Mouse (Mus musculus) cerebellum, postnatal 36 days (tissue): ENCODE data around the gene Nlgn3.

ENCODE experiments used
- DNase-seq, 2 experiments: peaks; one replicate each; pipeline ENCODE4 v3.0.0; 2021 to 2022; ENCODE audit warnings: mixed read lengths in 2 of 2

Gene Nlgn3

GRCm38 (mm10) chrX:101299055-101299454, at the start of gene Nlgn3:
Gene Nlgn3, plus strand, starts transcription at chrX:101299168.
- DNase-seq = peak; percentile 53 to 73

GRCm38 (mm10) chrX:101253952-101254729, 44.8 kb upstream of the Nlgn3 start, which contains the start of gene Foxo4:
Gene Foxo4, plus strand, starts transcription at chrX:101254528.
- peak; percentile 83 to 84 for DNase-seq

- DNase-seq = no peak
Measured at GRCm38 (mm10) chrX:101254740-101255139, 44.2 kb upstream of the Nlgn3 start.

DNA sequence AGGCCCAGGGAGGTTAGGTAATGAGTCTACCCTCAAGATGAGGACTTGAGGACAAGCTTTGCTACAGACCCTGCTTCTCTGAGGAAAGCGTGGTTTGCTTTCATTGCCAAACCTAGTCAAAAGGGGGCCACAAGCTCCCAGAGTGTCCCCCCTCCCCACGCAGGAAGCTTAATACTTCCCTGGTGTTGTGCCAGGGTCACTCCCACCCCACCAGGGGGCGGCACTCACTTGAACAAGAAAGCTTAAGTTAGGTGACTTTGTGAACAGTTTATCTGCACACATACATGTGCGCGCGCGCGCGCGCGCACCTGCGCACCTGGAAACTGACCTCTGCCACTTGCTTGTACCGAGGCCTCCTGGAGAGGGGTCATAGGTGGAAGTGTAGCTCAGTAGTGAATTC, 42.4 kb upstream of the Nlgn3 start:
- no peak for DNase-seq

DNA sequence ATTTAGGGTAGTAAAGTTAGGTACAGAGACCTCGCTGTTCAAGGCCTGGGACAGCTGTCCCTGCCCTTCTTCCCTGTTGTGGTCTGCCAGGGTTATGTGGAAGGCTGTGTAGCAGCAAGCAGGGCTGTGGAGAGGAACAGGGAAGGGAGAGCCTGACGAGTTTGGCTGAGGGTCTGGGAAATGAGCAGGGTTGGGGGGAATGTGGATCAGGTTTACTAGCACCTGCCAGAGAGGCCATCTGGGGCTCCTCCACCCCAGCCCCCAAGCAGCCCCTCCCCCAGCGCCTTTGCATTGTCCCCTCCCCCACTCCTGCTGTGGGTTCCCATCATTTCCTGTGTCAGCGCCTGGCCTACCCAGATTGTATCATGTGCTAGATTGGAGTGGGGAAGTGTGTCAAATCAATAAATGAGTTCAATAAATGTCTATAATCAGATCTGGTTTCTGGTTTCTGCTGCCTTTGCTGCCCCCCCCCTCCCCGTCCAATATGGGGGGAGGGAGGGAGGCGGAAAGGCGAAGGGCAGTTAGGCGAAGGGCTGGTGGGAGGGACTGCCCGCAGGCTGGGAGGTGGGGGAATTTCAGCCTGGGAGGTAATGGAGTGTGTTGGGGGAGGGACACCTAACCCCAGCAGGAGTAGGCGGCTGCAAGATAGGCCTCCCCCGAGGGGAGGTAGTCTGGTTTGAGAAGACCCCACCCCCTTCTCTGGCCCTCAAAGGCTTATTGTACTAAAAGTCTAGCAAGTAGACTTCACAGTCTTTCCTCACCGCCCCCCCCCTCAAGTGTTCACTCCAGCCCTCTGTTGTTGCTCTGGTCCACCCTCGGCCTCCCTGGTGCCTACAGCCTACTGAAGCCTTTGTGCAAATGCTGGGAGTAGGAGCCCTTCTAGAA, 38.3 kb upstream of the Nlgn3 start:
- DNase-seq = no peak

DNA sequence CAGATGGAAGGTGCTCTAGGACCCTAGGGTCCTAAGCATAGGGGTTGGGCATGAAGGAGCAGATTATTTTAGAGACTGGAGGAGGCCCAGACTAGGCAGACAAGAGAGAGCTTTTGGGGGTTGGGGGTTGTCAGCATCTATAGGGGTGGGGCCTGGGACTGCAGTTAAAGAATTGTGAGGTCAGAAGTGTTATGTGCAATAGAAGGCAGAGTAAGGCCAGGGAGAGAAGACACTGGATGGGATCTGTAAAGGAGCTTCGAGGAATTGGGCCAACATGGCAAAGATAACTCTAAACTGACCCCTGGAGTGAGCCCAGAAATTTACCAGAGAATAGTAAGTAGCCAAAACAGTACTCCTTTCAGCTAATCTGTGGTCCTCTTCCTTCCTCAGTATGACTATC, 35.1 kb upstream of the Nlgn3 start, which contains the start of gene Gm614:
Gene Gm614 (minus strand): TSS at position 101 of the 400 bp plus-strand sequence.
- no peak for DNase-seq

- no peak for DNase-seq
Measured at GRCm38 (mm10) chrX:101266631-101267030, 32.3 kb upstream of the Nlgn3 start.

DNA sequence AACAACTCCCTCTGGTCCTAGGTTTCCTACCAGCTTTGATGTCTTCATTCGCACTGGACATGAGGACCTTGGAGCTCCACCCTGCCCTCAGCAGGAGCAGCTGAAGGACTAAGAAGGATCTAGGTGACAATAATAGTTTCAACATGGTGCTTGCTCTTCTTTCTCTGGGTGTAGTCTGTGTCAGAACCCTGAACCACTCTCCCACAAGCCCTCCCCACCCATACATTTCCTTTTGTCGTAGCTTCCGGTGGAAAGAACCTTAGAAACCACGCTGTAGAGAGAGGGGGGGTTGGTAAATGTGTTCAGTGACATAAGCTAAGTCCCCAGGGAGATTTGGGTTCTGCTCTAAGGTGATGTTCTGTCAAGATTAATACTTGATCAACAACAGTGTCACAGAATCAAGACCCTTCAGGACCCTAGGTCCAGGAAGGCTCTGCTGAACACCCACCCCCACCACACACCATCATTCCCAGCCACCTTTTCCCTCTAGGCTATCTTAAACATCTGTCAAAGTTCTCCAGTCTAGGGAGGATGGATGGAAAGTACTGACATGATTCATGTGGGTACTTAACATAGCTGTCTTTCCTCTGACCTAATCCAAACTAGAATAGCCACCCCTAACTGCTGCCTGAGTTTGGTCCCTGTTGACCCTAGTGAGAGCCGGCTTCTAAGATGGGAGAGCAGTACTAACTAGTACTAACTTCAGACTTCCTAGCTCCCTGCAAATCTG, 30.8 kb upstream of the Nlgn3 start, which contains the start of gene Il2rg:
Gene Il2rg (minus strand): TSS at position 231 of the 730 bp plus-strand sequence.
- no peak for DNase-seq

GRCm38 (mm10) chrX:101268755-101269124, 30.2 kb upstream of the Nlgn3 start, which contains the start of gene Gm20489:
Gene Gm20489, minus strand, starts transcription at chrX:101269023.
- no peak for DNase-seq

- no peak for DNase-seq
Measured at GRCm38 (mm10) chrX:101273410-101273809, 25.6 kb upstream of the Nlgn3 start.

- DNase-seq = peak; percentile 85 to 90
Measured at GRCm38 (mm10) chrX:101273875-101274738, 24.9 kb upstream of the Nlgn3 start, which contains the start of gene Med12. Gene Med12, plus strand, starts transcription at chrX:101274030.

GRCm38 (mm10) chrX:101282813-101283212, 16.2 kb upstream of the Nlgn3 start:
- no peak for DNase-seq

GRCm38 (mm10) chrX:101285534-101285933, 13.4 kb upstream of the Nlgn3 start:
- DNase-seq = peak; percentile 60 to 62

- no peak for DNase-seq
Measured at GRCm38 (mm10) chrX:101285953-101286670, 12.9 kb upstream of the Nlgn3 start.

DNA sequence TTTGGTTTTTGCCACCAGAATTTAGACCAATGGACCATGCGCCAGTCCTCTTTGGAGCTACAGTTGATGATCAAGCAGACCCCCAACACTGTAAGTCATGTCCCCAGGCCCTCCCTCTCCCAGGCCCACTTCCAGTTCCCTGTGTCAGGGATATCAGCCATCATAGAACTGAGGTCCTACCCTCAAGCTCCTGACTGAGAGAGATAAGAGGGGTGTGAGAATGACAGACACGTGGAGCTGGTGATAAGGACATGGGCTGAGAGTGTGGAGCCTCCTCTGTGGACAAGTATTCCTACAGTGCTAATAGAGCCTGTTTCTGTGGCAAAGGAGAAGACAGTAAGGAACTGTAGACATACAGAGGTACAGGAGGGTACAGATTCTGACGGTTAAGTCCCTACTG, 11.4 kb upstream of the Nlgn3 start:
- no peak for DNase-seq

- no peak for DNase-seq
Measured at GRCm38 (mm10) chrX:101288432-101288831, 10.5 kb upstream of the Nlgn3 start.

GRCm38 (mm10) chrX:101289037-101289436, 9.9 kb upstream of the Nlgn3 start:
- DNase-seq = no peak

DNA sequence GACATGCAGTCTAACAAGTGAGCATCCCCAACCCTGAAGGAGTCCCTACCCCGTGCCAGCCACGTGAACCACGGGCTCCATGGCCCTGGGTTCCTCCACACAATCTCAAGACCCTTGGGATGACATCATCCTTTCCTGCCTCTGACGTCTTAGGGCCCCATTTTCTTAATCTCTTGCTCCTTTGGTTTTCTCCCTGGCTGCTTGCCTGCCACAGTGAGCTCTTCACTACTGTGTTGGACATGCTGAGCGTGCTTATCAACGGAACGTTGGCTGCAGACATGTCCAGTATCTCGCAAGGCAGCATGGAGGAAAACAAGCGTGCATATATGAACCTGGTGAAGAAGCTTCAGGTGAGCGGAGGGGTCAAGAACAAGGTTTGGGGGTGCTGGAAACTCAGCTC, 8.9 kb upstream of the Nlgn3 start:
- DNase-seq = no peak

- DNase-seq = no peak
Measured at GRCm38 (mm10) chrX:101299473-101300426, 782 bp downstream of the Nlgn3 start.
